Mouse (Mus musculus): Measurements from ENCODE around the gene Slu7. TPM values are rescaled to one million over a fixed set of nuclear protein-coding genes. Genes with fewer than 3 reads are reported as not detected.

Gene Slu7
- polyA plus RNA-seq, 1 experiment from 2014 or later, result 67.8 TPM

GRCm38 (mm10) chr11:43426414-43426884 lies 7.1 kb upstream of the Slu7 start:
- no peak overlapping the region for H3K27ac ChIP-seq
- ATAC-seq (ENCODE audit: low FRiP score, low read depth), result peak; percentile 67
- peak overlapping the region; percentile 48 for H3K4me3 ChIP-seq
- no peaks in the 10 kb centered on the region for H3K36me3 ChIP-seq
- peaks cover 6% of the 10 kb centered on the region; the same call in 1 of the 2 replicates for H3K4me1 ChIP-seq
- no peaks in the 10 kb centered on the region for H3K27me3 ChIP-seq (replicated peaks)
- 21% methylated on average over 7 of the region's 7 CpGs for WGBS
- no peak overlapping the region for H3K9ac ChIP-seq
- H3K4me2 ChIP-seq (replicated peaks), result peak overlapping the region; percentile 58
- H3K9me3 ChIP-seq, result no peaks in the 10 kb centered on the region

- WGBS, result 6% methylated on average over 9 of the region's 9 CpGs
- peak; percentile 72 for ATAC-seq (ENCODE audit: low FRiP score, low read depth)
- Histone ChIP-seq H3K27me3 (replicated peaks) (no peaks in the 10 kb centered on the region), H3K9me3 (no peaks in the 10 kb centered on the region), H3K27ac (no peak overlapping the region), H3K4me1 (peaks cover 5% of the 10 kb centered on the region), H3K4me3 (peak overlapping the region; percentile 65), H3K36me3 (peaks cover 17% of the 10 kb centered on the region), H3K9ac (peak overlapping the region; percentile 66), H3K4me2 (replicated peaks) (peak overlapping the region; percentile 73)
Measured at GRCm38 (mm10) chr11:43434024-43434407, 472 bp downstream of the Slu7 start.

- H3K36me3 ChIP-seq, result peaks cover 86% of the 10 kb centered on the region
- H3K27ac ChIP-seq, result no peak overlapping the region
- no peak overlapping the region for H3K9ac ChIP-seq
- H3K4me3 ChIP-seq, result no peak overlapping the region
- H3K4me1 ChIP-seq, result no peaks in the 10 kb centered on the region
- no peak for ATAC-seq (ENCODE audit: low FRiP score, low read depth)
- 97% methylated on average over 10 of the region's 10 CpGs for WGBS
- no peaks in the 10 kb centered on the region for H3K9me3 ChIP-seq
- H3K4me2 ChIP-seq (replicated peaks), result no peak overlapping the region
- no peaks in the 10 kb centered on the region for H3K27me3 ChIP-seq (replicated peaks)
Measured at GRCm38 (mm10) chr11:43441121-43441520, 7.6 kb downstream of the Slu7 start.

- Histone ChIP-seq H3K4me3 (no peak overlapping the region), H3K9me3 (no peaks in the 10 kb centered on the region), H3K9ac (no peak overlapping the region), H3K27me3 (replicated peaks) (no peaks in the 10 kb centered on the region), H3K27ac (no peak overlapping the region), H3K4me1 (no peaks in the 10 kb centered on the region), H3K36me3 (peaks cover 92% of the 10 kb centered on the region), H3K4me2 (replicated peaks) (no peak overlapping the region)
- ATAC-seq (ENCODE audit: low FRiP score, low read depth), result no peak
- 95% methylated on average over 13 of the region's 13 CpGs for WGBS
Measured at GRCm38 (mm10) chr11:43443183-43443582, 9.6 kb downstream of the Slu7 start.

GRCm38 (mm10) chr11:43449916-43450315 lies 16.4 kb downstream of the Slu7 start:
- Histone ChIP-seq H3K4me2 (replicated peaks) (no peak overlapping the region), H3K36me3 (peaks cover 28% of the 10 kb centered on the region), H3K4me1 (no peaks in the 10 kb centered on the region), H3K27ac (no peak overlapping the region), H3K9me3 (no peaks in the 10 kb centered on the region), H3K4me3 (no peak overlapping the region), H3K27me3 (replicated peaks) (no peaks in the 10 kb centered on the region), H3K9ac (no peak overlapping the region)
- WGBS, result 90% methylated on average over 2 of the region's 2 CpGs
- ATAC-seq (ENCODE audit: low FRiP score, low read depth), result no peak

GRCm38 (mm10) chr11:43451322-43451721 lies 17.8 kb downstream of the Slu7 start:
- H3K9me3 ChIP-seq, result no peaks in the 10 kb centered on the region
- ATAC-seq (ENCODE audit: low FRiP score, low read depth), result no peak
- no peak overlapping the region for H3K9ac ChIP-seq
- H3K4me3 ChIP-seq, result no peak overlapping the region
- H3K4me1 ChIP-seq, result no peaks in the 10 kb centered on the region
- 70% methylated on average over 4 of the region's 4 CpGs for WGBS
- H3K27ac ChIP-seq, result no peak overlapping the region
- H3K27me3 ChIP-seq (replicated peaks), result no peaks in the 10 kb centered on the region
- H3K36me3 ChIP-seq, result peaks cover 14% of the 10 kb centered on the region
- no peak overlapping the region for H3K4me2 ChIP-seq (replicated peaks)

GRCm38 (mm10) chr11:43452266-43452665 lies 18.7 kb downstream of the Slu7 start:
- H3K36me3 ChIP-seq, result peaks cover 6% of the 10 kb centered on the region
- H3K27ac ChIP-seq, result no peak overlapping the region
- no peak for ATAC-seq (ENCODE audit: low FRiP score, low read depth)
- no peaks in the 10 kb centered on the region for H3K4me1 ChIP-seq
- no peaks in the 10 kb centered on the region for H3K9me3 ChIP-seq
- H3K4me3 ChIP-seq, result no peak overlapping the region
- no peaks in the 10 kb centered on the region for H3K27me3 ChIP-seq (replicated peaks)
- WGBS, result 71% methylated on average over 2 of the region's 2 CpGs
- no peak overlapping the region for H3K4me2 ChIP-seq (replicated peaks)
- no peak overlapping the region for H3K9ac ChIP-seq

- Histone ChIP-seq H3K4me2 (replicated peaks) (no peak overlapping the region), H3K4me3 (no peak overlapping the region), H3K27me3 (replicated peaks) (no peaks in the 10 kb centered on the region), H3K36me3 (no peaks in the 10 kb centered on the region), H3K9ac (no peak overlapping the region), H3K27ac (no peak overlapping the region), H3K4me1 (no peaks in the 10 kb centered on the region), H3K9me3 (0 out of 2 replicates have a peak, but pooled peaks cover 5% of the 10 kb centered on the region)
- ATAC-seq (ENCODE audit: low FRiP score, low read depth), result no peak
- 94% methylated on average over 25 of the region's 25 CpGs for WGBS
Measured at GRCm38 (mm10) chr11:43463204-43463603, 29.7 kb downstream of the Slu7 start.

- H3K4me3 ChIP-seq, result no peak overlapping the region
- no peak overlapping the region for H3K4me2 ChIP-seq (replicated peaks)
- no peaks in the 10 kb centered on the region for H3K9me3 ChIP-seq
- no peak for ATAC-seq (ENCODE audit: low FRiP score, low read depth)
- no peak overlapping the region for H3K27ac ChIP-seq
- no peaks in the 10 kb centered on the region for H3K36me3 ChIP-seq
- WGBS, result 75% methylated on average over 5 of the region's 5 CpGs
- no peaks in the 10 kb centered on the region for H3K27me3 ChIP-seq (replicated peaks)
- H3K4me1 ChIP-seq, result peaks cover 8% of the 10 kb centered on the region
- H3K9ac ChIP-seq, result no peak overlapping the region
Measured at GRCm38 (mm10) chr11:43470118-43470517, 36.6 kb downstream of the Slu7 start.

GRCm38 (mm10) chr11:43470881-43471820 lies 37.6 kb downstream of the Slu7 start:
- no peak overlapping the region for H3K9ac ChIP-seq
- H3K36me3 ChIP-seq, result no peaks in the 10 kb centered on the region
- H3K4me1 ChIP-seq, result peaks cover 8% of the 10 kb centered on the region
- H3K27me3 ChIP-seq (replicated peaks), result no peaks in the 10 kb centered on the region
- WGBS, result 68% methylated on average over 6 of the region's 6 CpGs
- H3K27ac ChIP-seq, result no peak overlapping the region
- H3K9me3 ChIP-seq, result no peaks in the 10 kb centered on the region
- H3K4me2 ChIP-seq (replicated peaks), result no peak overlapping the region
- H3K4me3 ChIP-seq, result no peak overlapping the region
- ATAC-seq (ENCODE audit: low FRiP score, low read depth), result no peak

- WGBS, result 55% methylated on average over 1 of the region's 1 CpGs
- ATAC-seq (ENCODE audit: low FRiP score, low read depth), result no peak
Measured at GRCm38 (mm10) chr11:43473115-43473514, 39.6 kb downstream of the Slu7 start.

GRCm38 (mm10) chr11:43473635-43474224 lies 40.2 kb downstream of the Slu7 start:
- Histone ChIP-seq H3K36me3 (no peaks in the 10 kb centered on the region), H3K4me2 (replicated peaks) (peak overlapping the region; percentile 71), H3K4me3 (peak overlapping the region; percentile 26; the same call in 1 of the 2 replicates), H3K4me1 (peaks cover 8% of the 10 kb centered on the region), H3K9me3 (no peaks in the 10 kb centered on the region), H3K27ac (no peak overlapping the region), H3K9ac (peak overlapping the region; percentile 52), H3K27me3 (replicated peaks) (no peaks in the 10 kb centered on the region)
- 57% methylated on average over 15 of the region's 15 CpGs for WGBS
- ATAC-seq (ENCODE audit: low FRiP score, low read depth), result peak; percentile 62; the same call in 1 of the 2 replicates

More at GRCm38 (mm10) chr11:43473115-43473514, 39.6 kb downstream of the Slu7 start:
- H3K27ac ChIP-seq, result no peak overlapping the region
- no peaks in the 10 kb centered on the region for H3K36me3 ChIP-seq
- no peak overlapping the region for H3K4me3 ChIP-seq
- no peak overlapping the region for H3K4me2 ChIP-seq (replicated peaks)
- no peaks in the 10 kb centered on the region for H3K9me3 ChIP-seq
- no peak overlapping the region for H3K9ac ChIP-seq
- no peaks in the 10 kb centered on the region for H3K27me3 ChIP-seq (replicated peaks)
- H3K4me1 ChIP-seq, result peaks cover 8% of the 10 kb centered on the region

All from neural tube, embryonic 12.5 days (tissue).